Mouse (Mus musculus) CH12.LX (cell line): Measurements from ENCODE around the gene Rims4.

Experiments
- CTCF ChIP-seq, 2 experiments: IDR thresholded peaks in 1 of 2; conservative IDR thresholded peaks in 1 of 2; 2 replicates each; pipeline ENCODE4 v1.5.1; 2011 to 2012; ENCODE audit warnings: low read depth in 2 of 2, low read length in 2 of 2, improper control_type of control experiment in 1 of 2, inconsistent platforms in 1 of 2, mild to moderate bottlenecking in 1 of 2, moderate library complexity in 1 of 2
- EP300 ChIP-seq: IDR thresholded peaks from 2 replicates; pipeline ENCODE4 v1.6.1; 2011; ENCODE audit warnings: low read length, improper control_type of control experiment
- HCFC1 ChIP-seq: IDR thresholded peaks from 2 replicates; pipeline ENCODE4 v1.6.1; 2012; ENCODE audit warnings: low read depth, mild to moderate bottlenecking, inconsistent platforms, low read length, improper control_type of control experiment
- KAT2A ChIP-seq: IDR thresholded peaks from 2 replicates; pipeline ENCODE4 v1.6.1; 2012; ENCODE audit warnings: low read length, improper control_type of control experiment, inconsistent platforms; ENCODE audit not compliant: insufficient replicate concordance
- MAFK ChIP-seq: IDR thresholded peaks from 2 replicates; pipeline ENCODE4 v1.6.1; 2011; ENCODE audit warnings: low read length, improper control_type of control experiment; ENCODE audit not compliant: insufficient replicate concordance
- NRF1 ChIP-seq: IDR thresholded peaks from 2 replicates; pipeline ENCODE4 v1.6.1; 2014; ENCODE audit warnings: low read depth, mild to moderate bottlenecking, inconsistent platforms, low read length, improper control_type of control experiment, moderate library complexity
- POLR2A ChIP-seq: IDR thresholded peaks from 2 replicates; pipeline ENCODE4 v1.6.1; 2011; ENCODE audit warnings: low read depth, mild to moderate bottlenecking, improper control_type of control experiment, low read length
- SIN3A ChIP-seq: IDR thresholded peaks from 2 replicates; pipeline ENCODE4 v1.6.1; 2012; ENCODE audit warnings: low read length, improper control_type of control experiment, inconsistent platforms
- UBTF ChIP-seq: IDR thresholded peaks from 2 replicates; pipeline ENCODE4 v1.6.1; 2012; ENCODE audit warnings: low read depth, mild to moderate bottlenecking, inconsistent platforms, low read length, improper control_type of control experiment, moderate library complexity
- ZNF384 ChIP-seq: IDR thresholded peaks from 2 replicates; pipeline ENCODE4 v1.6.1; 2012; ENCODE audit warnings: low read depth, low read length, improper control_type of control experiment, inconsistent platforms

DNA sequence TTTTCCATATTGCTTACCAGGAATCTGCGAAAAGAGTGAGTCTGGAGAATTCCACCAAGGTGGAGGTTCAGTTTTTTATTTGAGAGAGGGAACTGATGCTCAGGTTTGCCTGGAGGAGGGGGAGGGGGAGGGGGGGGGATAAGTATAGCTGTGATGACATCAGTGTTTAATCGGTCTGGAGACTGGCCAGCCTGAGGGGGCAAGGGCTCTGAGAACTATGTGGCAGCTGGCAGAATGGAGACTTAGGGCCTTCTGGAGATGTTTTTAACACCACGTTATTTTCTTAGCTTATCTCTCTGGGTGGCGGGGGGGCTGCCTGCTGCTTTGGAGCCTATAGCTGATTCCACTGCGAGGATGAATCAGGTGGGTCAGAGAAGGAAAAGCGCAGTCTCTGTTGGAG, 24.6 kb upstream of the Rims4 start:
- TF ChIP-seq CTCF (conservative IDR thresholded peaks at IDR 0.05 in 1 of 2, IDR thresholded peaks at IDR 0.05 in 1 of 2; ENCODE audit: low read depth in 2 of 2, low read length in 2 of 2) = no peak
- TF ChIP-seq MAFK = no peak
- no peak for TF ChIP-seq EP300
- no peak for TF ChIP-seq ZNF384
- no peak for TF ChIP-seq HCFC1
- no peak for TF ChIP-seq POLR2A
- TF ChIP-seq UBTF = no peak
- no peak for TF ChIP-seq SIN3A
- no peak for TF ChIP-seq KAT2A
- no peak for TF ChIP-seq NRF1
